Mouse (Mus musculus) gastrocnemius, postnatal 25 days (tissue): ENCODE data around the gene Map2k7. TPM values are rescaled to one million over a fixed set of nuclear protein-coding genes. Genes with fewer than 3 reads are reported as not detected.
A peak's percentile ranks its signal among the peaks of the same experiment; 100 is the strongest.
"Not testable (repeated sequence)": the region's sequence is repeated elsewhere in the genome, so short reads cannot be mapped to it uniquely, and the experiment has no call there.

Experiments
- DNase-seq: peaks from one replicate; pipeline ENCODE4 v3.0.0; 2022
- total RNA-seq, 2 experiments: library from RNA; stranded (reverse); gene quantifications; 1 replicate in 1 of 2; 2 replicates in 1 of 2; pipeline ENCODE4 v1.2.3; 2021

Map2k7 gene
- total RNA-seq, 2 experiments from 2014 or later, result 75.9 to 79.6 TPM

DNA sequence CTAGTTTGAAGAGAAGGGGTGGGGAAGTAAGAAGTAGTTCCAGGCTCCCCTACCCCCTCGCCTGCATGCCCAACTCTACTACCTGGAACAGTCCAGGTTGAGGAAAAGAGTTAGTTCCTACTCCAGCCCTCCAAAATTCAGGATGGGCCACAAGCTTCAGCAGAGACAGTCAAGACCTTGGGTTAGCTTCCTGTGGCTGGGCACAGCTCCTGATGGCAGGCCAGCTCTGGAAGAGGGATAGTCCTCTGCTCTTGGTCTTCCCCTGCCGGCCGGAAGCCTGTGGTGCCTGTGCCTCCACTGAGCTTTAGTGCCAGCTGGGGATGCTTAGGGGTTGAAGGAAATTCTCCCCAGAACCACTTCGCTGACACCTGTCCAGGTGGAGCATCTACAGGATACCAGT is 12.2 kb upstream of the Map2k7 start:
- DNase-seq, result no peak

DNA sequence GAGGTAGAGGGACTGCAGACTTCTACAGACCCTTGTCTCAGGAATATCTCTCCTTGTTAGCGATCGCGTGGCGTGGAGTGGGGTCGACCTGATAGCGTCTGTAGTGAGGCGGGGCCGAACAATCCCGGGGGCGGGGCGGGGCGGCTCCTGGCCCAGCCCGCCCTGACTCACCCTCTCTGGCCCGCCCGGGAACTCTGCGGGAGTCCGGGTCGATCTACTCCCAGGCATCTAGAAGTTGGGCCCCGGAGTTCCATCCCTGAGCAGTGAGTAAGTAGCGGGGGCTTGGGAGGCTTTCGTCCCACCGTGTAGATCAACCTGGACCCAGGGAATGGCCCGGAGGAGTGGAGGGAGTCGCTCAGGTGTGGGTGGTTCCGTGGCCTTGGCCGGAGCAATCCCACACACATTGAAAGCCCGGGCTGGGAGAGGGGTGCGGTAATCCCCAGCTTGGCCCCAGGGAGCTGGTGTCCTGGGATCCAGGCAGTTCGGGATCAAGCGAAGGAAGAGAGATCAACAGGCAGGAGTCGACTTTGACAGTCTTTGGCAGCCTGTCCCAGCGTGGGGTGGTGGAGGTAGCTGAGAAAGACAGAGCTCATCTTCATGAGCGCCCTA is 11.7 kb upstream of the Map2k7 start, which contains the start of gene Lrrc8e:
TSS of gene Lrrc8e (plus strand) at position 89 of the 609 bp plus-strand sequence.
- DNase-seq, result no peak

DNA sequence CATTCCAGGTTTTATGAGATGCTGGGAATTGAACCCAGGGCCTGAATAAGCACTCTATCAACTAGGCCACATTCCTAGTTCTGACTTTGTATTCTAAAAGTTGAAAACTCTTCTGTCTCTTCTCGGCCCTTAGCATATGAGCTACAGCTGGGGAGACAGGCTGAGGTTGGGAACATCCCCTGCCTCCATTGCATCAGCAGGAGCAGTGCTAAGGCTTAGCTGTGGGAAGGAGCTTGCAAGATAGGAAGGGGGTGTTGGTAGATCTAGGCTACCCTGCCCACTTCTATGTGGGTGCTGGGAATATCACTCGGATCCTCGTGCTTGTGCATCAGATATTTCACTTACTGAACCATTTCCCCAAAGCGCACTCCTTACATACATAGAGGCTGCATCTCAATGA is 10.6 kb upstream of the Map2k7 start:
- DNase-seq, result no peak

DNA sequence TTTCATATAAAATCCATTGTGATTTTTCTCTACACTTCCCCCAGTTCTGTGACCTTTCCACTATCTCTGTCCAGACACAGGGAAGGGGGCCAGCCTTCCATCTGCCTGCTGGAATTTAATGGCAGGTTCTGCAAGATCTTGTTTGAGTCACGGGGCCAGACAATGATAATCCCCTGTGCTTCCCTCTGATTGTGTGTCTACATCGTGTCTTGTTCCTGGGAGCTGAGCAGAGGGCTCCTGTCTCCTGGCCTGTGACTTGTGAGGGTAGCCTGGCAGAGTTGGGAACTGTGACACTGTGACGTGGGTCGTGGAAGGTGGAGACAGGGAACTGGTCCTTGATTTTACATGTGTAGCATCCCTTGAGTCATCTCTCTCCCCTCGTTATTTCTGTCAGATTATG is 8.8 kb upstream of the Map2k7 start:
- no peak for DNase-seq

DNA sequence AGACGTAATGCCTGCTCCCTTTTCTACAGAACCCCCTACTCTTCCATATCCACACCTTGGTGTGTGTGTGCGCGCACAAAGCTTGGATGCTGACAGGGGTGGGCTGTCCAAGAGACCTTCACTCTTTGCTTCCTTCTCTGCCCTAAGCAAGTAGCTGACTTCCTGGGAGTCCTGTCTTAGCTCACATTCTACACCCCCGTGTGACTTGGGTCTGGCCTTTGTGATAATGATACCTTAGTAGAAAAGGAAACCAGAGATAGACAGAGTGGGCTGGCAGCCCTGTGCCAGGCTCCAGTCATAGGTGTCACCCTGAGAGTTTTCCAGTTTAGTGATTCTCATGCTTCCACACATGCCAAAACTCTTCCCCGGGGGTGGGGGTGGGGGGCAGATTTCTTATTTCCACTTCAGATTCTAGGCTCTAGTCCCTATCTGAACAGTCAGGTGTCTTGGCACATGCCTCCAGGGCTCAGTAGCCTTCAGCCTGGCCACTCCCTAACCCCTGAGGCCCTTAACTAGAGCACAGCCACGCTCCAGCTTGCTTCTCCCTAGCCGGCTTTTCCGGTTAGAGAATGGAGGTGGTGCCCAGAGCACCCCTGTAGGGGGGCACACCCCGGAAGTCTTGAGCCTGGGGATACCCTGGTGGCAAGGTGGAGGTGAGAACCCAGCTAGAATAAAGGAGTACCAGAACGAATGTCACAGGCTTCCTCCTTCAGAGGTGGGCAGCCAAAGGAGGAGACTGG is 7.8 kb upstream of the Map2k7 start:
- DNase-seq, result no peak

DNA sequence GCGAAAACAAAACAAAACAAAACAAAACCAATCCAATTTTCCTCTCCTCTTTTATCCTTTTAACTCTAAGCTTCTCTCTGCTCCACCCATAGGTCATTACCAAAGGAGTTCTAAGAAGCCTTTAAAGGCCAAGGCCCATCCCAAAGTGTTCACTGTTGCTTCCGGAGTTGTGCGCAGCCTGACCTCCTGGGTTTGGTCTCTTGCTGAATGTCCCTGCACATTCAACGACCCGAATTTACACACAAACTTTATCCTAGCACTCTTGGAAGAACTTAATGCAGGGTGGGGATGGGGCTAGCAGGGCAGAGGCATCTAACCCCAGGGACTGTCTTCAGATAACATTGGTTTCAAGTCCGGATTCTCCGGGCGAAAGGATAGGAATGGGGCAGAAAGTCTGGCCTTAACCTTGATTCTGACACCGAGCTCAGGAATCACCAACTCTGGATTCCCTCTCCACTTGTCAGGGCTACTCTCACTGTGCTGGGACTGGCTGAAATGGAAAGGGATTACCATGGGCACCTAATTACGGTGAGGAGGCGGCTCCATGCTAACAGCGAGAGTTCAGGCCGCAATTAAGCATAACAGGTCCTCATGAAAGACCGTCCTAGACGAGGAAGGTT is 616 bp upstream of the Map2k7 start:
- DNase-seq, result no peak

DNA sequence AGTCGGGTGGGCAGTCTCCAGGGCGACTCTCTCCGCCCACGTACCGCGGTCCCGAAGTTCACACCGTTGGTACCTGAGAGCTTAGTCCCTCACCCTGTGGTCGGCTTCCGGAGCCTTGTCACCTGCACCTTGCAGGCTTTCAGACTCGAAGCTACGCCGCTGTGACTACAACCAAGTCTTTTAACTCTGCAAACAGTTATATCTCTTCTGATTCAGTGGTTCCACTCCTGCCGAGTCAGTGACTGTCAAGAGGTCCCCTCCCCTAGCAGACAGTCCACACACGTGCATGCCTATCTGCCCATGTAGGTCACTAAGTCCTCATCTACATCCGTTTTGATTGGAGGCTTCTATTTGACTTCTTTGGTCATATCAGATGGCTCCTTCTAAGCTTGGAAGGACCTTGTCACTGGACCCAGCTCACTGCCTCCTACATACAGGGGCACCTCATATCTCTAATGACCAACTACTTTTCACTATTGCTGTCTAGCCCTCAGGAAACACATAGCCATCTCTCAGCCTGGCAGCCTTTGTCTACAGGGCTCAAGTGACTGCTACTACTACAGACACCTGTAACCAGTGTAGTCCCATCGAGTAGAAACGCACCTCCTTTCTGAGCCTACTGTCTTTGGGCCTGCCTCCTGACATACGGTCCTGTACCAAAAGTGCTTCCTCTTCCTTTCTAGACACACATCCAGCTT is 802 bp downstream of the Map2k7 start:
- DNase-seq, result no peak

DNA sequence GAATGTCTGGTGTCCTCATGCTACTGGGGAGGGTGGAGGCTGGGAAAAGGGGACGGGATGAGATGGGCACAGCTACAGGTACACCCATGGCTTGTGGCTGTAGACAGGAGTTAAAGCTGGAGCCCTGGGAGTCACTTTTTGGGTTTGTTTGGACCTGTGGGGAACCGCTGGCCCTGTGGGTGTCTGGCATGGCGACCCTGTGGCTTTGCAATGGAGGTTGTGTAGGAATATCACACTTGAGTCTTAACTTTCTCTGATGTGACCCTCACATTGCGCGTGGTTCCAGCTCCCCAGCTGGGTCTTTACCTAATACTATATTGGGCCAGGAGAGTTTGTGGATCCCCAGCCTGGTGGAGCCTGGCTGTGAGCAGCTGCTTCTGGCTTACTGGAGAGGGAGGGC is 6.5 kb downstream of the Map2k7 start:
- no peak for DNase-seq

DNA sequence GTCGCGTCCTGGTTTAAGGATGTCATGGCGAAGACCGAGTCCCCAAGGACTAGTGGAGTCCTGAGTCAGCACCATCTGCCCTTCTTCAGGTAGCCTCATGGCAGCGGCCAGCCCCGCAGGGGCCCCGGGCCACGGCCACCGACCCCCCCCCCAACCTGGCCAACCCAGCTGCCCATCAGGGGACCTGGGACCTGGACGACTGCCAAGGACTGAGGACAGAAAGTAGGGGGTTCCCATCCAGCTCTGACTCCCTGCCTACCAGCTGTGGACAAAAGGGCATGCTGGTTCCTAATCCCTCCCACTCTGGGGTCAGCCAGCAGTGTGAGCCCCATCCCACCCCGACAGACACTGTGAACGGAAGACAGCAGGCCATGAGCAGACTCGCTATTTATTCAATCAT is 7.2 kb downstream of the Map2k7 start:
- no peak for DNase-seq

DNA sequence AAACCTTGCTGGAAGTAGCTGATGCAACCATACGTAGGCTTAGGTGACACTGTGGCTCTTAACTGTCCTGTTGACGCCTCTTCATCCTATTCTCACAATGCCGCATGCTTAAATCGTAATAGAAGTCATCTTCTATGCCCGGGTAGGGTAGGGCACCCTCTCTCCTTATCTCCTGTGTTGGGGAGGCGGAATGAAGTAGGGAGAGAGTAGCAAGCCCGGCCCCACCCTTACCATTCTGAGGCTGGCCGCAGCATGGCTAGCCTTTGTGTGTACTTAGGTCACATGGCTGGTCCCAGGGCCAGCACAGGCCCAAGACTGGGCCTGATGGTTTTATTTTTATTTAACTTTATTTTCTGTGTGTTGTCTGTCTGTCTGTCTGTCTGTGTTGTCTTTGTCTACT is 8.7 kb downstream of the Map2k7 start:
- DNase-seq, result no peak

DNA sequence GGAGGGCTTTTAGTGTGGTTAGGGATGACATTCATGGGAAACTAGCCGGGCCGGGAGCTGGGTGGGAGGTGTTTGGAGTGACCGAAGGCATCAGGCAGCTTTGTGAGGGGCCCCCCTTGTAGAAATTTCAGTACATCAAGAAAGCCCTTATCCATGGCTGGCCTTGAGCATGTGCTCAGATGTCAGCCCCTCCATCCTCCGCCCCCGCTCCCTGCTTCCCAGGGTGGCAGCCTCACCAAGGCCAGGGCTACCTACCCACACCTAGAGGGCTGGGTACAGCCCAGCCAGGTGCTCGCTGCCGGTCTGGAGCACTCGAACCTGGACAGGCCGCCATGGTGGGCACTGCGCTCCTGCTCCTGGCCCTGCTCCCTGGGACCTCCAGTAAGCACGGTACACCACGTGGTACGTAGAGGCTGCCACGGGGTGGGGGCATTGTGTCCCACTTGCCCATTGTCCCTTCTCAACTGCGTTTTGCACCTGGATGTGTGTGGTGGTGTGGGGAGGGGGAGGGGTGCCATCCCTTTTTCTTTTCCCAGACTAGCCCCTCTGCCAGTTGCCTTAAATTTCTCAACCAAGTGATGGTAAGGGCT is 9.5 kb downstream of the Map2k7 start, which contains the start of gene Tgfbr3l:
TSS of gene Tgfbr3l (plus strand) at position 264 of the 590 bp plus-strand sequence.
- DNase-seq, result no peak

DNA sequence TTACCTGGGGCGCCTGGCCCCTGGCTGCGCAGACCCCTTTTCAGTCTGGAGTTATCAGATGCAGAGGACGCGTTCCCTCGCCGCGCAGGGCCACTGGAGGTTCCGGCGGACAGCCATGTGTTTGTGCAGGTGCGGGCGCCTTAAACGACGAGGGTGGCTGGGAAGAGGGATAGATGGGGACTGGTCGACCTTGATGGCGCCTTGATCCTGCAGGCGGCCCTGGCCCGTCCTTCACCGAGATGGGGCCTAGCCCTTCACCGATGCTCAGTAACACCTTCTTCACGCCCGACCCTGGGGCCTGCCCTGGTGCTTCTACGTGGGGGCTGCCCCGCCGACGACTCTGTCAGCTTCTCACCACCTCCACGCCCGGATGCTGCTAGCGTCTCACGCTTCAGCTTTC is 10.7 kb downstream of the Map2k7 start:
- DNase-seq, result no peak

DNA sequence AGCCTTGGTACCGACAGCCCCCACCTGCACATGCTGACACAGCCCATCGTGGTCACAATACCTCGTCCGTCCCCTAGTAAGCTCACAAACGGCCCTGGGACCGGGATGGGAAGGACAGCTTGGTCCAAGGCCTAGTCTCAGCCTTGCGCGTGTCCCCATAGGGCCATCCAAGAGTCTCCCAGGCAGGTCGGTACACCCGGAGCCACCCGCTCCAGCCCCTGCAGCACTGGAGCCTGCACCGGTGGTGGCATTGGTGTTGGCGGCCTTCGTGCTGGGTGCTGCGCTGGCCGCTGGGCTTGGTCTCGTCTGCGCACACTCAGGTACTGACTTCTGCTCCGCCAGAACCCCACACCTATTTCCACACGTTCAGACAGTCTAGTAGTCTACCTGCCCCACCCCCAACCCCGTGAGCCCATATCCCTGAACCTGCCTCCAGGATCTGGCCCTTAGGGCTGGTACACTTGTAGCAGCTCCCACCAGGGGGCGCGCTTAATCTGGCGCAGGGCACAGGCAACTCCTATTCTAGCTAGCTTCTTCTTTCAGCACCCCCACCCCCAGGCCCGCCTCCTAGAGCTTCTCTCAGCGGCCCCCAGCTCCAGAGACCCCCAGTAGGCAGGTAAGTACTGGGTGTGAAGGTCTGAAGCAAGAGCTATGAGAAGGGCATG is 11.9 kb downstream of the Map2k7 start:
- peak; percentile 79 for DNase-seq

DNA sequence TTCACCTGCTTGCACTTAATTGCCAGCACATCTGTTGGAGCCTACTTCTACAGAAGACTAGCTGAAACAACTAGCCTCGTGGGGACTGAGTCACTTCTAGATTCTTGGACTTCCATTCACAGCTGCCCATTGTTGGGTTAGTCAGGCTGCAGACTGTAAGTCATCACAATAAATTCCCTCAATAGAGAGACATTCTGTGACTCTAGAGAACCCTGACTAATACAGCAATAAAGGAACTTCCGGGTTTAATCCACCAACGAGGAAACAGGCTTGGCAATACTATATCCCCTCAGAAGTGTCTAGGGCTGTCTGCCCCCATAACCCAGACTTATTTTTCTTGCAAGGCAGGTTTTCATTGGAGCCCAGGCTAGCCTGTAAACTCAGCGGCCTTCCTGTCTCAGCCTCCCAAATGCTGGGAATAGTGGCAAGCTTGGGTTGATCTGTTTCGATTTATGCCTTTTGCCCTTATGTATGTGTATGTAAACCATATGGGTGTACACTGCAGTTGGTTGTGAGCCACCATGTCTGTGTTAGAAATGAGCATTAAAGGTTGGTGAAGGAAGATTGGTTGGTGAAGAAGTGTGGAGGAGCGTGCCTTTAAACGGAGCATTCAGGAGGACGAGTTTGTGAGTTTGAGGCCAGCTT is 13.7 kb downstream of the Map2k7 start:
- no peak for DNase-seq

DNA sequence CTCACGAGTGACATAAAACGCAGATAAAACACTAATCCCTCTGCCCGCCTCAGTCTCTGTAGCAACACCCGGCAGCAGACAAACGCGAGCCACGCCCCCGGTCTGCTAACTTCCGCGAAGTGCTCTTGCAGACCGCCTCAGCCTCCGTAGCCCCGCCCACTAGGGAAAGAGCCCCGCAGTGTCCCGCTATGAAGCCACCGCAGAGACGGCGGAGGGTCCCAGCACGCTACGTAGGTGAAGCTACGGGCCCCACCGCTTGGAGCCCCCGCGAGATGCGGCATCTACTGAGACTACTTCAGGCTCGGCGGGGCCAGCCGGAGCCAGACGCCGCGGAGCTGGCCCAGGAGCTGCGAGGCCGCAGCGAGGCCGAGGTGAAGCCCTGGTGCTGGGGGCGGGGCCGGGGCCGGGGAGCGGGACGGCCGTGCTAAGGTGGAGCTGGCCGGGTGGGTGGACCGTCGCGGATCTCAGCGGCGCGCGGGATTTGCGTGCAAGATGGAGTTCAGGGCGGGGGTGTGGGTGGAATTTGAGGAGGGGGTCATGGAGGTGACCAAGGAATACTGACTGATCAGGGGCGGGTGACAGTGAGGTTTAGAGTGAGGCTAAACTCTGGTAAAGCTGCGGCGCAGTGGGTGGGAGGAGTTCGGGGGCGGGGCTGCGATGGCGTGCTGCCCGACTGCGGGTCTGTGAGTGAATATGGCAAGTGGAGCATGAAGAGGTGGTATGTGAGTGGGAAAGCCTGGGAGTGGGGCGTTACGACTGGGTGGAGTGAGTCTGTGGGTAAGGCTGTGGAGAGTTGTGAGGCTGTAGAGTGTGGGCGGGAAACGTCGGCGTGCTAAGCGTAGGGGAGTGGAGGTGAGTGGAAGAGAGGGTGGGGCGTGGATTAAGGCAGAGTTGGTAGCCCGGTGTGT is 14.6 kb downstream of the Map2k7 start, which contains the start of gene Snapc2:
TSS of gene Snapc2 (plus strand) at position 147 of the 908 bp plus-strand sequence.
- peak; percentile 93 for DNase-seq

DNA sequence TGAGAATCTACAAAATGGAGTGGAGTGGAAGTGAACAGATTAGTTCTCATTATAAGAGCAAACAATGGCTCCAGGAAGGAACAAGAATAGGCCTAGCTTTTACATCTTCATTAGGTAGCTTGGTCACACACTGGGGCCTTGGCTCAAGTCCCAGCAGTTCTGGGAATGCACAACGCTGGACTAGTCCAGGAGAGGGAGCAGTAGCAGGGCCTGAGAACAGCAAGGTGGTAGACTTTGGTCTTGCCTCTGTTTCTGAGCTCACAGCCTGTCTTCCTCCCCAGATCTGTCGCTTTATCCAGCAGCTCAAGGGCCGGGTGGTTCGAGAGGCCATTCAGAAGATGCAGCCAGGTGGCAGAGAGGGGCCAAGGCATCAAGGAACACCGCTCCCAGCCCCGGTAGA is 15.5 kb downstream of the Map2k7 start:
- no peak for DNase-seq

DNA sequence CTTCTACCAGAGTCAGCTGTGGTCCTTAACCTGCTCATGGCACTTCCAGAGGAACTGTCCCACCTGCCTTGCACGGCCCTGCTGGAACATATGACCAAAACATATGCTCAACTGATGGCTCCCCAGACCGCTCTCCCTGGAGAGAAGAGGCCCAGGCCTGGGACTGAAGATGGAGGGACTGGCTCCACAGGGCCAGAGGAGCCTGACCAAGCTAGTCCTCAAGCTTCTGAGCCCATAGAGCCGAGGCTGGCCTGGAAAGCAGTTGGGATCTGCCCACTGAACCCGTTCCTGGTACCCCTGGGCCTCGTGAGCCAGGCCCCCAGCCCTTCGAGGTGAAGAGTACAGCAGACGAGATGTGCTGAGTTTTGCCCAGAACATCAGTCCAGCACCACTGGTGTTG is 16.9 kb downstream of the Map2k7 start:
- not testable (repeated sequence) for DNase-seq

DNA sequence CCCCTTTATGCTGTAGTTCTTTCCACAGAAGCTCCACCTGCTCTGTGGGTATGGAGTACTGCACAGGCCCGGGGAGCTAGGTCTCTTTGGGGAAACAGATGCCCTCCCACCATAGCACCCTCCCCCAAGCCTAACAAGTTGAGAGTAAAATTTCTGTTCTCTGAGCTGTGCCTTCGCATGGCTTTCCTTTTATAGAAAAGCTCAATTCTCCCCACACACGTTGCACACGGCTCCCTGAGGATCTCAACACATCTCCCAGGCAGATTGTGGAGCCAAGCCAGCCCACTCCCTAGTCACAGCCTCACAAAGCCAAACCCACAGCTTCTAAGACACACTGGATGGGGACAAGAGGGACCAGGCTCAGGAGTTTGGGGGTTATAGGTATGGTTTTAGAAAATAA is 18.4 kb downstream of the Map2k7 start:
- no peak for DNase-seq

DNA sequence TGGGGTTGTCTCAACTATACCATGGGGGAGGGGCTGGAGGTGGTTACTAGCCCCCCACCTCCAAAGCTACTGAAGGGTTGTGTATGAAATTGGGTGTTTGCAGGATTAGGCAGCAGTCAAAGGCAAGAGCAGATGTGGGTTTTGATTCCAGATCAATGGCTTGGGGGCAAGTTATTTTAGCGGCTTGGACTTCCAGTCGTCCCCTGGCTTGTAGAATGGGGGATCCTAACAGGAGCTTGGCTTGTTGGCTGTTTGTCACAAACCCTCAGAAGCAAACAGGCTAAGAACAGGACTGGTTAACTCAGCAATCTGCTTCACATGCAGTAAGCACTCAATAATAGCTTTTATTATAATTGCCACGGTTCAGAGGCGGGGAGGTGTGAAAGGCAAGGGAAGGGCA is 18.8 kb downstream of the Map2k7 start:
- DNase-seq, result no peak

DNA sequence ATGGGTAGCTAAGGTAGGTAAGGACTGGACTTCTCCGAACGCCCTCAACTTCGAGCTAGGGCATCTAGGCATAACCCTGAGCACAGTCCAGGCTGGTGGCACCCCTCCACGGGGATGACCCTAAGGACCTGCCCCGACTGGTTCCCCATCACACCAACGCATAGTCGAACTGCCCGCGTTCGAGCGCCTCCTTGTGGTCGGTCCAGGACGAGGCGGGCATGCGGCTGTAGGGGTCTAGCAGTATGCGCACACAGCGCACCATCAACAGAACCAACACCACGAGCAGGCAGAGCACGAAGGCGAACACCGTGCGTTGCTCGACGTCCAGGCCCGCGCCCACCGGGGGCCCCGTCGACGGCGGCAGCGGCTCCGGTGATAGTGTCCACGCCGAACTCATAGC is 19.7 kb downstream of the Map2k7 start:
- DNase-seq, result peak; percentile 33
